In the genomic region with DNA sequence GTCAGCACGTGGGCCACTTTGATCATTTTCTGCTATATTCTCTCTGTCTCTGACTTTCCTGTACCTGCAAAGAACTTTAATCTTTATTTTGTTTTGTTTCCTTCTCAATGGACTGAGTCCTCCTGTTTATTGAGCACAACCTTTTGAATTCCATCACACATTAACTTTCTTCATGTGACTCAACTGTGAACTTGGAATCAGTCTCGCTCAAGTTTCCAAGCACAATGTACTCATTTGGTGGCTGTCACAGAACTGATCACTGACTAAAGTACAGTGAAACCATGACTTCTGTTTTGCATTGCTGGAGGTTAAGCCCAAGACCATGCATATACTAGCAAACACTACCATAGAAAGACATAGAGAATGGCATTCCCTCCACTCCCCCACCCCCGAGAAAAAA, we compare ENCODE assay signal across 24 mouse cellular contexts. TPM values are rescaled to one million over a fixed set of nuclear protein-coding genes. Genes with fewer than 3 reads are reported as not detected.
"Had no signal": no experiment of that assay in that cellular context is flagged by ENCODE, and none has a peak within 500 bp of the region (broad histone marks: within the 10 kb centered on the region; RNA-seq: fewer than 3 reads in every experiment).

No protein-coding gene starts in this region.

- H3K9ac ChIP-seq: heart, embryonic 12.5 days; hindbrain, embryonic 12.5 days; hindbrain, embryonic 14.5 days; intestine, embryonic 15.5 days; limb, embryonic 12.5 days; liver, embryonic 13.5 days; liver, embryonic 15.5 days; liver, postnatal 0 days had no signal

- H3K4me2 ChIP-seq: heart, embryonic 12.5 days; hindbrain, embryonic 12.5 days; hindbrain, embryonic 14.5 days; intestine, embryonic 15.5 days; limb, embryonic 12.5 days; liver, embryonic 13.5 days; liver, embryonic 15.5 days had no signal

- H3K4me1 ChIP-seq: heart, embryonic 10.5 days; heart, embryonic 12.5 days; hindbrain, embryonic 10.5 days; hindbrain, embryonic 12.5 days; intestine, embryonic 15.5 days; limb, embryonic 12.5 days; liver, embryonic 13.5 days; liver, embryonic 15.5 days had no signal

- H3K27ac ChIP-seq: gastrocnemius, adult 2 months; heart, embryonic 10.5 days; hindbrain, embryonic 10.5 days; hindbrain, embryonic 12.5 days; hindbrain, embryonic 14.5 days; intestine, embryonic 15.5 days; layer of hippocampus, adult 2 months; left cerebral cortex, adult 2 months; limb, embryonic 10.5 days; limb, embryonic 12.5 days; liver, embryonic 13.5 days; liver, embryonic 15.5 days had no signal

- H3K9me3 ChIP-seq: heart, embryonic 10.5 days; heart, embryonic 12.5 days; hindbrain, embryonic 10.5 days; hindbrain, embryonic 12.5 days; intestine, embryonic 15.5 days; limb, embryonic 10.5 days; limb, embryonic 12.5 days; liver, embryonic 13.5 days; liver, embryonic 15.5 days had no signal

- H3K4me3 ChIP-seq: gastrocnemius, adult 2 months; heart, embryonic 10.5 days; heart, embryonic 12.5 days; hindbrain, embryonic 10.5 days; hindbrain, embryonic 12.5 days; intestine, embryonic 15.5 days; layer of hippocampus, adult 2 months; left cerebral cortex, adult 2 months; limb, embryonic 10.5 days; limb, embryonic 12.5 days; liver, embryonic 13.5 days; liver, embryonic 15.5 days had no signal

- H3K36me3 ChIP-seq: heart, embryonic 10.5 days; heart, embryonic 12.5 days; hindbrain, embryonic 10.5 days; hindbrain, embryonic 12.5 days; intestine, embryonic 15.5 days; limb, embryonic 10.5 days; limb, embryonic 12.5 days; liver, embryonic 13.5 days; liver, embryonic 15.5 days had no signal

- DNase-seq: gastrocnemius, adult 2 months; gastrocnemius, postnatal 10 days; gastrocnemius, postnatal 25 days; heart, adult 18-20 months; heart, postnatal 10 days; heart, postnatal 4 days; liver; liver, embryonic 13.5 days; liver, postnatal 0 days had no signal

- H3K27me3 ChIP-seq: heart, embryonic 12.5 days; hindbrain, embryonic 12.5 days; intestine, embryonic 15.5 days; limb, embryonic 12.5 days; liver, embryonic 13.5 days; liver, embryonic 15.5 days had no signal

- ATAC-seq: forebrain, embryonic 16.5 days; hindbrain, embryonic 16.5 days; inflammation-experienced regulatory T-cells, adult 6 months; intestine, embryonic 15.5 days; intestine, postnatal 0 days; liver, postnatal 0 days had no signal

RNA-seq across cellular contexts. Expression of gene Ism1, which starts 15.5 kb away (rescaled TPM):
- polyA plus RNA-seq: liver, embryonic 13.5 days; liver, postnatal 0 days had no signal
